Mouse (Mus musculus): ENCODE results near the gene Fam118b. TPM values are rescaled to one million over a fixed set of nuclear protein-coding genes. Genes with fewer than 3 reads are reported as not detected.
A peak's percentile ranks its signal among the peaks of the same experiment; 100 is the strongest.

The Fam118b gene
- total RNA-seq, 4 experiments from 2014 or later, result 13.6 to 17.4 (median 14.5) TPM

DNA sequence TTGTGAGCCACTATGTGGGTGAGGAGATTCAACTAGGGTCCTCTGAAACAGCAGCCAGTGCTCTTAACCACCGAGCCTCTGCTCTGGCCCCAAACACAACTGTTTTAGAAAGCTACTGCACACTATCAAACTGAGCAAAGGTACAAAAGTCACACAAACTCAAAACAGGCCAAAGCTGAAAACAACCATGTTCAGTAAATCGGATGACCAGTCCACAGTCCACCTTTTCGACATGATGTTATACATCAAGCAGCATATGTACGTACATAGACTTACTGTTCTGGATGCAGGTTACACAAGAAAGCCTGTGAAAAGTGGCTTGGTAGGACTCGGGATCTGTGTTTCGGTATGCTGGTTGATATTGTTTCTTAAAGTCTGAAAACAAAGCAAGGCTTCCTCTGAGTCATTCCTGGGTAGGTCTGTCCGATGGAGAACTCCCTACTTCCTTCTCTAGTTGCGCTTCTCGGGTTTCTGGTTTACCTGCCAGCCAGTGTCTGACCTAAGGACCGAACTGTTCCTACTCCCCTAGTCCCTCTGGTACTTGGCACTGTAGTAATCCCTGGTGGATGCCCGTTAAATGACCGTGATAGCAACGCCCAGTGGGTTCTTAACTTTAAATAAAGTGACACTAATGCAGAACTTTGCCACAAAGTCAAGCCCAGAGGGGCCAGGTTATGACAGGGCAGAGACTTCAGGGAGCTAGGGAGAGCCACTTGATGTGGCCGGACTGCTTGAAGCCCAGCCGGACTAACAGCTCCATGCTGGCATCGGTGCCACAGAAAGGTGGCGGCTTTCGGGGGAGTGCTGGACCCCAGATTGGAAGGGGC is 68.4 kb downstream of the Fam118b start:
- peak; percentile 21 for DNase-seq (ENCODE audit: low spot score)

DNA sequence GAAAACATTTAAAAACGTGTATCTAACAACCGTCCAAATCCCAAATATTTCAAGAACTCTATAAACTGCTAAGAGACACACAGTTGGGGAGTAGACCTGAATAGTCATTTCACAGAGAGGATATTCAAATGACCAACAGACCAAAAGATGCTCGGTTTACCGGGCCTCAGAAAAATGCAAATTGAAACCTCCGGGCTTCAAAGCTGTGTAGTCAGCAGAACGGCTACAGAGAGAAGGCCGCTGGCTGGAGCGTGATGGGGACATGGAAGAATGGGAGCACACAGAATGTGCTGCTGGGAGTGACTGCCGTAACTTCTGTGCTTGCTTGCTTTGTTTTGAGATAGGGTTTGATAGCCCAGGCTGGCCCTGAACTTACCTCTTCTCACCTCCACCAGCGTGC is 69.3 kb downstream of the Fam118b start:
- DNase-seq (ENCODE audit: low spot score), result no peak

DNA sequence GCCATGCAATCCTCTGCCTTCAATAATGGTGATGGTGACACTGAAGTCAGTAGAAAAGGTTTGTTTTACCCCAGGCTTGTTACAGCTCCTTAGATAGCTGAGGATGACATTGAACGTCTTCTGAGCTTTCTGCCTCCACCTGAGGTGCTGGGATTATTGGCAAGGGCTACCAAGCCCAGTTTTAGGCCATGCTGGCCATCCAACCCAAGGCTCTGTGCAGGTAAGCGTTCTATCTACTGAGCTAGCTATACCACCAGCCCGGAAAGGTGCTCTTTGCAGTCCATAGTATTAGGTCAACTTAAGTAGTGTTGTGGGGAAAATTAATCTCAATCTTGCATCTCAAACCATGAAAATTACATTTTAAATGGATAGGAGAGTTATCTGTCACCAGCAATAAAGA is 70.0 kb downstream of the Fam118b start:
- DNase-seq (ENCODE audit: low spot score), result no peak

DNA sequence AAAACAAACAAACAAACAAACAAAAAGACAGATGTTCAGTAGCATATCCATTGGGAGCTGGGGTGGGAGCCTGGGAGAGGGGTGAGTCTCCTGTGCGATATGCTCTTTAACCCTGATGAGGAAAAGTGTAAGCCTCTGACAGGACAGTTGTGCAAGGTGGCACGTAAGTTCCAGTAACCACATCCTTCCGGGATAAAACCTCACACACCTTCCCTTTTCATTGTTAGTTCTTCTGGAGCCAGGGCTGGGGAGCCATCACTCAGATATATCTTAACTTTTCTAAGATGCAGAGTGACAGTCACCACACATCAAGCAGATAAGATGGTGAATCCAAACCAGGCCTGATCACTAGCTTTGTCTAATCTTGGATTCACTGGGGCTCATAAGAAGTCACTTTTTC is 73.6 kb downstream of the Fam118b start:
- no peak for DNase-seq (ENCODE audit: low spot score)

DNA sequence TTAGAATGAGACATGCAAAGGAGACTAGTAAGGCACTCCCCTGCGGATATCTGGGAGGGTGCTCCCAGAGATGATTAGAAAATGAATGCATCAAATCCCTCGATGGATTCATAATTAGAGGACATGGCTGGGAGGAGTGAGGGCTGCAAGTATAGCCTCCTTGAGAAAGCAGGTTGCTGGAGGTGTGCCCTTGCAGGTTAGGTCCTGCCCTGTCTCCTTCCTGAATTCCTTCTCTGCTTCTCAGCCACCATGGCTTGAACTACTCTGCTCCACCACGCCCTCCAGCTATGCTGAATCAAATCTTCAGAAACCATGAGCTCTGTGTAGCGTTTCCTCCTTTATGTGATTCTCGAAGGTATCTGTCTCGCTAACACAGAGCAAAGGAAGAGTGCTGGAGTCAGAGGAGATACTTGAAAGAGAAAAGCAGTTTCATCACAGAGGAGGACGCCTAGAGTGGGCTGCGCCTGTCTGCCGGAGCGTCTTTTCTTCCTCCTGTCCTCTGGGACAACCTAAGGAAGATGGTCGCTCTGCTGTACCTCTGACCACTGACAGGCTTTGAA is 74.5 kb downstream of the Fam118b start:
- DNase-seq (ENCODE audit: low spot score), result no peak

DNA sequence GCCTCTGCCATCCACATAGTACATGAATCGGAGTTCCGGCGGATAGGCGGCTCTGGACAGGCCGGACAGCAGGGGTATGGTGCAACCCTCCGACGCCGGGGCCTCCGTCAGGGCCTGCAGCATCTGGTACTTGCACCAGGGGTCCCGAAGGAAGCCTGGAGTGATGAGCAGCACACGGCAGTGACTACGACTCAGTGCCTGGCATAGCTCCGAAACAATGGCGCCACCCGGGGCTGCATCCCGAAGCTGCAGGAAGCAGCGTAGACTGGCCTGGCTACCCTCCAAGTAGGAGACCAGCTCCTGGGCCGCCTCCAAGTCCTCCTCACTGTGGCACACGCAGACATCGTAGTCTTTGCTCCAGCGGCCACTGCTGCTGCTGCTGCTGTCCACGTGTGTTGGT is 78.9 kb downstream of the Fam118b start:
- no peak for DNase-seq (ENCODE audit: low spot score)

DNA sequence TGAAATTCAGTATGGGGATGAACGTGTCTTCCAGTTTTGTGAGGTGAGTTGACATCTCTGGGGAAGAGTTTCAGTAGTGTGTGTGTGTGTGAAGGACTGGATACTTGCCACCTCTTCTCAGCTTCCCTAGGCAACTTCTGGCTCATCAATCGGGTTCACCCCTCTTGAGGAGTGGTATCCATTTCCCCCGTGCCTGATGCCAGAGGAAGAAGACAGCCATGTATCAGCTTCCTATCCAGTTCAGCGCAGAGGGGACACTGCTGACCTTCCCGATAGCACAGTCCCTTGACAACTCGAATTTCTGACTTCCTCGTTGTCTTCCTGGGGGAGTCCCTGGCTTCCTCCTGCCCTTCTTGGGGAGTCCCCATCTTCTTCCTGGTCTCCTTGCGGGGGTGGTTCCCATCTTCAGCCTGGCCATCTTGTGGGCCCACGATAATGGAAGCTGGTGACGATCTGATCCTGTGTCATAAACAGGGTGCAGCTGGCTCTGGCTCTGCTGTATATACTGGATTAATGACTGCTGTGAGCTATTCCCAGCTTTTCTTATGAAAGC is 80.2 kb downstream of the Fam118b start:
- no peak for DNase-seq (ENCODE audit: low spot score)

DNA sequence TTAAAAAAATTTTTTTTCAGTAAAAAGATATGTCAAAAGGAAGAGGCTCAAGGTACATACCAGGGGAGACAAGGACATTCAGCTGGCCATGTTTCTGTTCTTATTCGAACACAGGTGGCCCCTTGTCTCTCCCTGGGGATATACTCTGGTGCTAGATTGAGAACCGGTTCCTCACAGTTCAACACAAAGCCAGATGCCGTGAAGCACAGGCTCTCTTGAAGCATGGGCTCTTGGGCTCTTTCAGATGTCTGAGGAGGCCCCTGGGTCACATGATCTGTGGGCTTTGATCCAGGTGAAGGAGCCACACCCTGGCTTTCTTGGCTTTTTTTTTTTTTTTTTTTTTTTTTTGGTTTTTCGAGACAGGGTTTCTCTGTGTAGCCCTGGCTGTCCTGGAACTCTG is 81.2 kb downstream of the Fam118b start:
- DNase-seq (ENCODE audit: low spot score), result no peak

DNA sequence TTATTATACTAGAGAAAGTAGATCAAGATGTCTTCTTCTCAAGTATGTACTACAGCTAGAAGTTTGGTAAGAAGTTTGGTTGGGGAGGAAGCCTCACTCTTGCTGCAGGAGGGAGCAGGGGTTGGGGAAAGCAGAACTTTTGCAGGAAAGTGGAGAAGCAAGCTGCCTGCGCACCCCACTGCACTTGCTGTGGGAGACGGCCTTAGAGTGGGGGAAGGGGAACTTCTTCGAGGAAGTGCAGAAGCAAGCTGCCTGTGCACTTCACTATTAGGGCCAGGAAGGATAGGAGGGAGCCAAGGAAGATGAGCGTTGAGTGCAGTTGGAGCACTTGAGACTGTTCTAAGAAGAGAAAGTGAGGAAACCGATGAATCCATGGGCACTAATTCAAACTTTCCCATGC is 84.2 kb downstream of the Fam118b start:
- DNase-seq (ENCODE audit: low spot score), result no peak

DNA sequence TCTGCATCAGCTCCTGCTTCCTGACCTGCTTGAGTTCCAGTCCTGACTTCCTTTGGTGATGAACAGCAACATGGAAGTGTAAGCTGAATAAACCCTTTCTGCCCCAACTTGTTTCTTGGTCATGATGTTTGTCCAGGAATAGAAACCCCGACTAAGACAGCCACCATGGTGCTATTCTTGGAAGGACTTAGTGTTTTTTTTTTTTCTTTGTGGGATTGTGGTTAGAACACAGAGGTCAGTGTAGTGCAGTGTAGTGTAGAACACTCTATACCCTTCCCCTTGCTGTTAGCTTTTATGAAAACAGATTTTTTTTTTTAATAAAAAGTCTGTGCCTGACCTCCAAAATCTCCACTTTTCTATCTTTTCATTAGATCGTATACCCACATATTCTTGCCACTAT is 84.8 kb downstream of the Fam118b start:
- DNase-seq (ENCODE audit: low spot score), result no peak

DNA sequence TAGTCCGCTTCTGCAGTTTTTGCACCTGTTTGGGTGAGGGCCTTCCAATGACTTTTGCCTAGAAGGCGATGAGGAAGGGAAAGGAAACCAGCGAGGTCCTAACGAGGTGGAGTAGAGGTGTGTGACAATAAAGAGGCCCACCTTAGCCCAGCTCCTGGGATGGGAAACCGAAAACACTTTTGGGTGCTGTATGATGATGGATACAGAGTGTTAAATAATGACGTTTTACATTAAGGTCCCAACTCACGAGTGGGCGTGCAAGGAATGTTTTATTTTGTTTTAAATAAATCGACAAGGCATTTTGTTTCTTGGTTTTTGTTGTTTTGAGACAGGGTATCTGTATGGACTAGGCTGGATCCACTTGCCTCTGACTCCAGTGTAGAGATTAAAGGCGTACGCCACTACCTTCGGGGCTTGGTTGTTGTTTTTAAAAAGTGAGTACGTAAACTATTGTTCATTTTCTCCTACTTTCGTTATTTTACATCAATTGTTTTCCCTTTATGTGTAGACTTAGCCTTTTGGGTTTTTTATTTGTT is 91.4 kb downstream of the Fam118b start:
- no peak for DNase-seq (ENCODE audit: low spot score)

DNA sequence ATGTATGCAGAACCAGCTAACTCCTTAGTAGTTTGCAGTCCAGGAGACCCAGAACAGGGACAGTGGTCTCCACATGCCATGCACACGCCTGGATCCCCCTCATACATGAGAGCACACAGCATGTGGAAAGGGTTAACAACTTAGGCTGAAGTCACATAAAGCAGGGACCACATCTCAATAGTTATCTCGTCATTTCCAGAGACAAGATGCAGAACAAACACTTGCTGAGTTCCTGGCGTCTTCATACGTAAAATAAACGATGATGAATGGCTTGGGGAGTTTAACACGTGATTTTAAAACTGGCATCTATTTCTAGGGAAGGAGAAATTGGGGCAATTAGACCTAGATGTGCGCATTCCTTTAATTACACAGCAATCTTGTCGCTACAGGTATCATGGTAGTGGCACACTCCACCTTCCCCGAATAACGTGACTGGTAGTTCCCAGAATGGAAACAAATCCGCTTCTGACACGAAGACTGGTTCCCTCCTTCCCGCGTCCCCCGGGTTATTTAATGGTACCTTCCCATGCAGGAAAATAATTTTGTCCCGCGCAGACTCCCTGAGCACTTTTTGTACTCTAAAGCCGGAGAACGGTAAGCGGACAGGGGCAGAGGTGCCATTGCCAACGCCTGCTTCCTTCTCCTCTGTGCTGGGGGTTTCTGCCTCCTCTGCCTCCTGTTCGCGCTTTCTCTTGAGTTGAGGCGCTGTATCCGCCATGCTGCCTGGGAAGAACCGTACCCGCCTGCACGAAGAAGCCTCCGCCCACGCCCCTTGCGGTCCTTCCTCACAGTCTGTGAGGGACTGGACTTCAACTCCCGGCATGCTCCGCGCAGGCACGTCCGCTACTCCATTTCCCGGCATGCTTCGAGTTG is 92.1 kb downstream of the Fam118b start, which contains the start of gene Dcps:
Gene Dcps, minus strand, starts transcription at position 811 of the 873 bp plus-strand sequence.
- peak; percentile 93 for DNase-seq (ENCODE audit: low spot score)

DNA sequence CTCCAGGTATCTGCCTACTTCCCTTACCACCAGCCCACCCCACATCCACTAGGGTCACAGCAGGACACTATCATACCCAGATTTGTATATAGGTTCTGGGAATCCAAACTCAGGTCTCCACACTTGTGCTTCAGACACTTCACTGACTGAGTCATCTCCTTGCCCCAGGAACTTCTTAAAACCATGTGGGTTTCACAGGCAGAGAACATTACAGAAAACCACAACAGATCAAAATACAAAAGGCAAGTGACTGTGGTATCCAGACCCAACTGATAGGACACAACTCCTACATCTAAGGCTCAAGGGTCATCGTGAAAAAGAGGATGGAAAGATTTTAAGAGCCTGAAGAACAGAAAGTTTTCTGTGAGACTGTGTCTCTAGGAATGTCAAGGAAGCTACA is 94.3 kb downstream of the Fam118b start:
- no peak for DNase-seq (ENCODE audit: low spot score)

DNA sequence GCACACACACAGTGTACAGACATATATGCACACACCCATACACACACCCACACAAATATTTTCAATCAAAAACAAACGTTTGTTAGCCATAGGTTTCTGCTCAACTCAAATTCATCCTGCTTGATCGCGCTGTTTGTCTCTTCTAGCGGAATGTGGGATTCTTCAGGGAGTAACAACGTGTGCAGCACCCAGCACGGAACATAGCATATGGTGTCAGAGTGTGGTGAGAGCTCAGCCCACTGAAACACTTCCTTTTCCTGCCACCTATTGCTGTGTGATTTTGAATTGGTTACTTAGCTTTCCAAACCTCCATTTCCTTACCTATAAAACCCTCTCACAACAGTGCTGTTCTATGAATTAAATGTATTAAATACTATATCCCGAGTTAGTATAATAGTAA is 97.5 kb downstream of the Fam118b start:
- DNase-seq (ENCODE audit: low spot score), result no peak

Other genes starting within 250 kb of the Fam118b start
- 10 to 100 TPM; 25.1 to 30.4 (median 28.3) TPM for gene St3gal4, start 148.5 kb downstream of the Fam118b start, total RNA-seq (2022)
- gene Dcps, start 91.7 kb downstream of the Fam118b start, total RNA-seq (2022), result 10 to 100 TPM; 13.8 to 15.8 (median 14.1) TPM
- gene Srpr, start 67.6 kb downstream of the Fam118b start, total RNA-seq (2022), result 10 to 100 TPM; 81.9 to 98.4 (median 89.6) TPM
- 1 to 10 TPM; 5.3 to 7.9 (median 5.9) TPM for gene Tirap, start 67.5 kb downstream of the Fam118b start, total RNA-seq (2022)
- gene Foxred1, start 56.8 kb downstream of the Fam118b start, total RNA-seq (2022), result 10 to 100 TPM; 74.4 to 89.0 (median 78.8) TPM
- 10 to 100 TPM; 12.7 to 14.5 (median 13.7) TPM for gene Rpusd4, start 60 bp upstream of the Fam118b start, total RNA-seq (2022)
- gene Cdon, start 153.3 kb upstream of the Fam118b start, total RNA-seq (2022), result 10 to 100 TPM in 2 of 4 experiments, 1 to 10 TPM in 2; 8.3 to 11.3 (median 10.3) TPM